In genomic region chr10:66781171-66781510, GRCm38 (mm10) we compare ENCODE assay signal across 19 mouse cellular contexts.
"Had no signal": no experiment of that assay in that cellular context is flagged by ENCODE, and none has a peak within 500 bp of the region (broad histone marks: within the 10 kb centered on the region; RNA-seq: fewer than 3 reads in every experiment).

No protein-coding gene starts in this region.

- H3K9me3 ChIP-seq: intestine, embryonic 15.5 days; midbrain, embryonic 10.5 days; midbrain, embryonic 13.5 days had no signal

- H3K4me1 ChIP-seq: intestine, embryonic 15.5 days; midbrain, embryonic 10.5 days; midbrain, embryonic 13.5 days had no signal

- DNase-seq: kidney, adult 2 months; kidney, postnatal 10 days; kidney, postnatal 36 days; layer of hippocampus, postnatal 36 days; liver, postnatal 0 days; retina, postnatal 1 day; right cerebral cortex, postnatal 25 days; thymus, postnatal 25 days had no signal

- H3K4me3 ChIP-seq: intestine, embryonic 15.5 days; left cerebral cortex, adult 2 months; limb, embryonic 12.5 days; midbrain, embryonic 10.5 days; midbrain, embryonic 13.5 days; myocyte; neural tube, embryonic 13.5 days had no signal

- H3K9ac ChIP-seq: intestine, embryonic 15.5 days; limb, embryonic 12.5 days; liver, embryonic 14.5 days; liver, postnatal 0 days; lung, embryonic 14.5 days; midbrain, embryonic 13.5 days; neural tube, embryonic 13.5 days had no signal

- H3K27ac ChIP-seq: intestine, embryonic 15.5 days; left cerebral cortex, adult 2 months; liver, embryonic 14.5 days; macrophage; midbrain, embryonic 10.5 days; midbrain, embryonic 13.5 days; neural tube, embryonic 13.5 days had no signal

- H3K27me3 ChIP-seq: intestine, embryonic 15.5 days; limb, embryonic 12.5 days; midbrain, embryonic 13.5 days; neural tube, embryonic 13.5 days had no signal

- ATAC-seq: liver, postnatal 0 days; midbrain, embryonic 13.5 days; midbrain, embryonic 16.5 days had no signal

- H3K36me3 ChIP-seq: intestine, embryonic 15.5 days; limb, embryonic 12.5 days; midbrain, embryonic 10.5 days; midbrain, embryonic 13.5 days; neural tube, embryonic 13.5 days had no signal

- H3K4me2 ChIP-seq: intestine, embryonic 15.5 days; limb, embryonic 12.5 days; lung, embryonic 14.5 days; midbrain, embryonic 13.5 days; neural tube, embryonic 13.5 days had no signal
